In genomic region chr2:94500649-94501048, GRCm38 (mm10) we compare ENCODE assay signal across 16 mouse cellular contexts.
DNase-seq lines count a peak whose midpoint lies in the region; ATAC-seq and TF ChIP-seq lines count a peak whose summit lies in the region.
"Had no signal": no experiment of that assay in that cellular context is flagged by ENCODE, and none has a peak within 500 bp of the region (broad histone marks: within the 10 kb centered on the region; RNA-seq: fewer than 3 reads in every experiment).

No protein-coding gene starts in this region.

- no peak for ATAC-seq in liver, embryonic 14.5 days (ENCODE audit: insufficient read depth)
- ATAC-seq: activated CD4-positive, CD25-positive, alpha-beta regulatory T cell, adult 4 months had no signal

- no peaks in the 10 kb centered on the region for H3K4me1 ChIP-seq in heart, embryonic 10.5 days
- no peaks in the 10 kb centered on the region for H3K4me1 ChIP-seq in liver, embryonic 14.5 days (replicated peaks; ENCODE audit: control insufficient read depth in 2 of 2, insufficient read depth in 2 of 2, low read length in 1 of 2)
- H3K4me1 ChIP-seq: embryonic facial prominence, embryonic 12.5 days; forebrain, embryonic 10.5 days; heart, embryonic 12.5 days had no signal

- peak; percentile 35; the same call in 1 of the 2 replicates for TF ChIP-seq CTCF in liver, embryonic 14.5 days (IDR thresholded peaks at IDR 0.05; ENCODE audit: low read depth)
- TF ChIP-seq CTCF in brain, embryonic 14.5 days (IDR thresholded peaks at IDR 0.05; ENCODE audit: borderline replicate concordance, extremely low read depth, insufficient read depth, insufficient read length): peak; percentile 46; the same call in 1 of the 2 replicates

- H3K9me3 ChIP-seq in heart, embryonic 10.5 days: no peaks in the 10 kb centered on the region
- H3K9me3 ChIP-seq in liver, embryonic 14.5 days (ENCODE audit: control insufficient read depth, low read length): no peaks in the 10 kb centered on the region
- H3K9me3 ChIP-seq: embryonic facial prominence, embryonic 12.5 days; forebrain, embryonic 10.5 days; heart, embryonic 12.5 days had no signal

- no peak overlapping the region for H3K27ac ChIP-seq in heart, embryonic 10.5 days
- H3K27ac ChIP-seq in liver, embryonic 14.5 days: no peak overlapping the region
- H3K27ac ChIP-seq: embryonic facial prominence, embryonic 12.5 days; forebrain, embryonic 10.5 days; hindbrain, embryonic 14.5 days had no signal

- TF ChIP-seq POLR2A in brain, embryonic 14.5 days (IDR thresholded peaks at IDR 0.05; ENCODE audit: borderline replicate concordance, extremely low read depth, insufficient read depth, insufficient read length, poor library complexity, severe bottlenecking): no peak

- H3K36me3 ChIP-seq in heart, embryonic 10.5 days: no peaks in the 10 kb centered on the region
- H3K36me3 ChIP-seq in liver, embryonic 14.5 days (replicated peaks; ENCODE audit: control insufficient read depth, insufficient read depth, low read depth): no peaks in the 10 kb centered on the region
- H3K36me3 ChIP-seq: embryonic facial prominence, embryonic 12.5 days; forebrain, embryonic 10.5 days; heart, embryonic 12.5 days had no signal

- no peak for TF ChIP-seq EP300 in liver, embryonic 14.5 days (IDR thresholded peaks at IDR 0.05; ENCODE audit: low read depth)

- H3K4me2 ChIP-seq in liver, embryonic 14.5 days (ENCODE audit: low read depth): no peak overlapping the region
- H3K4me2 ChIP-seq: embryonic facial prominence, embryonic 12.5 days; heart, embryonic 12.5 days; hindbrain, embryonic 14.5 days had no signal

- no peak overlapping the region for H3K4me3 ChIP-seq in heart, embryonic 10.5 days
- H3K4me3 ChIP-seq in liver, embryonic 14.5 days (ENCODE audit: insufficient read depth in 1 of 2, low read depth in 2 of 2, low read length in 2 of 2): no peak overlapping the region
- H3K4me3 ChIP-seq: embryonic facial prominence, embryonic 12.5 days; forebrain, embryonic 10.5 days; heart, embryonic 12.5 days had no signal

- 27% methylated on average over 2 of the region's 2 CpGs for WGBS in heart, embryonic 10.5 days
- WGBS in liver, embryonic 14.5 days (ENCODE audit: insufficient replicate concordance): 22% methylated on average over 2 of the region's 2 CpGs

- H3K9ac ChIP-seq in liver, embryonic 14.5 days (replicated peaks): no peak overlapping the region
- H3K9ac ChIP-seq: embryonic facial prominence, embryonic 12.5 days; heart, embryonic 12.5 days; hindbrain, embryonic 14.5 days had no signal

- no peaks in the 10 kb centered on the region for H3K27me3 ChIP-seq in heart, embryonic 10.5 days (ENCODE audit: insufficient read depth, poor library complexity, severe bottlenecking)
- H3K27me3 ChIP-seq in liver, embryonic 14.5 days (ENCODE audit: control insufficient read depth, insufficient read depth, low read length): no peaks in the 10 kb centered on the region
- H3K27me3 ChIP-seq: CH12.LX; embryonic facial prominence, embryonic 12.5 days; heart, embryonic 12.5 days had no signal

- peak; percentile 44 for DNase-seq in heart, adult 11 months
- DNase-seq in heart, embryonic 10.5 days (ENCODE audit: low spot score): no peak
- DNase-seq in liver, embryonic 14.5 days (ENCODE audit: low read depth in 3 of 3, low spot score in 3 of 3): no peak
- DNase-seq in liver: no peak
- DNase-seq in ES-CJ7 (ENCODE audit: low read depth, low spot score): peak; percentile 28
- no peak for DNase-seq in brain, embryonic 14.5 days (ENCODE audit: low read depth)
- DNase-seq in urinary bladder, postnatal 25 days (ENCODE audit: low spot score): no peak
- no peak for DNase-seq in frontal cortex, postnatal 14 days (ENCODE audit: low spot score in 2 of 2)
- DNase-seq: kidney, postnatal 14 days; right cerebral cortex, postnatal 4 days had no signal

Comparison
In these comparisons a context has a peak if more than half of its experiments do, and no peak if none do; other contexts are left out.
1. DNase-seq: peak in heart, adult 11 months (single experiment) and ES-CJ7 (single experiment); none in heart, embryonic 10.5 days (single experiment), liver, embryonic 14.5 days (0 of 3), liver (single experiment), brain, embryonic 14.5 days (single experiment), urinary bladder, postnatal 25 days (single experiment) and frontal cortex, postnatal 14 days (0 of 2).